Mouse (Mus musculus): ENCODE results near the gene Ptpro. TPM values are rescaled to one million over a fixed set of nuclear protein-coding genes. Genes with fewer than 3 reads are reported as not detected.
"Not testable (repeated sequence)": the region's sequence is repeated elsewhere in the genome, so short reads cannot be mapped to it uniquely, and the experiment has no call there.

Gene Ptpro
- polyA plus RNA-seq, 2 experiments: 0.40 to 0.55 TPM

DNA sequence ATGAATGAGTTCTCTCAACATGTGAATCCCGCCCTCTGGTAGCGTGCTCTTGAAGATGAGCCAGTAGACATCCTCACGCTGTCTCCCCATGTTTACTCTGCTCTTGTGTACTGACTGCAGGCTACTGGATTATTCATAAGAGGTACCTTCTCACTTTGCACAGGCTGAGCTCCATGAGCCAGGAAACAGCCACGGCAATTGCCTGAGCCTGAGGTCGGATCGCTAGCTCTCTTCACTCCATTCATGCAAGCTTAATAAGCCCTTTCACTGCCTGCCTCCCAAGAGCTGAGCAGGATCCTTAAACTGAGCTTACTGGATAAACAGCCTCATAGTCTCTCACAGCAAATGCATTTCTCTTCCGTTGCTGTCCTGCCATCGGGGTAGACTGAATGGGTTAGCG lies 220.0 kb downstream of the Ptpro start:
- 77% methylated on average over 9 of the region's 9 CpGs for WGBS (ENCODE audit: insufficient replicate concordance)

GRCm38 (mm10) chr6:137473433-137473832 lies 221.3 kb downstream of the Ptpro start:
- Histone ChIP-seq H3K4me1 (replicated peaks; ENCODE audit: control insufficient read depth in 2 of 2, insufficient read depth in 2 of 2, low read length in 1 of 2) (no peaks in the 10 kb centered on the region), H3K4me3 (ENCODE audit: insufficient read depth in 1 of 2, low read depth in 2 of 2, low read length in 2 of 2) (no peak overlapping the region), H3K4me2 (ENCODE audit: low read depth) (no peak overlapping the region), H3K27me3 (ENCODE audit: control insufficient read depth, insufficient read depth, low read length) (no peaks in the 10 kb centered on the region), H3K27ac (no peak overlapping the region), H3K36me3 (replicated peaks; ENCODE audit: control insufficient read depth, insufficient read depth, low read depth) (no peaks in the 10 kb centered on the region), H3K9me3 (ENCODE audit: control insufficient read depth, low read length) (no peaks in the 10 kb centered on the region), H3K9ac (replicated peaks) (no peak overlapping the region)
- WGBS (ENCODE audit: insufficient replicate concordance): 44% methylated on average over 1 of the region's 1 CpGs
- no peak for DNase-seq (ENCODE audit: low read depth in 3 of 3, low spot score in 3 of 3)
- no peak for ATAC-seq (ENCODE audit: insufficient read depth)
- TF ChIP-seq CTCF (IDR thresholded peaks at IDR 0.05; ENCODE audit: low read depth): no peak
- TF ChIP-seq EP300 (IDR thresholded peaks at IDR 0.05; ENCODE audit: low read depth): no peak

More for the DNA sequence above, 220.0 kb downstream of the Ptpro start:
- Histone ChIP-seq H3K9me3 (ENCODE audit: control insufficient read depth, low read length) (no peaks in the 10 kb centered on the region), H3K4me3 (ENCODE audit: insufficient read depth in 1 of 2, low read depth in 2 of 2, low read length in 2 of 2) (no peak overlapping the region), H3K36me3 (replicated peaks; ENCODE audit: control insufficient read depth, insufficient read depth, low read depth) (no peaks in the 10 kb centered on the region), H3K4me2 (ENCODE audit: low read depth) (no peak overlapping the region), H3K27ac (no peak overlapping the region), H3K27me3 (ENCODE audit: control insufficient read depth, insufficient read depth, low read length) (no peaks in the 10 kb centered on the region), H3K9ac (replicated peaks) (no peak overlapping the region), H3K4me1 (replicated peaks; ENCODE audit: control insufficient read depth in 2 of 2, insufficient read depth in 2 of 2, low read length in 1 of 2) (no peaks in the 10 kb centered on the region)
- ATAC-seq (ENCODE audit: insufficient read depth): no peak
- TF ChIP-seq CTCF (IDR thresholded peaks at IDR 0.05; ENCODE audit: low read depth) (no peak), EP300 (IDR thresholded peaks at IDR 0.05; ENCODE audit: low read depth) (no peak)
- no peak for DNase-seq (ENCODE audit: low read depth in 3 of 3, low spot score in 3 of 3)

DNA sequence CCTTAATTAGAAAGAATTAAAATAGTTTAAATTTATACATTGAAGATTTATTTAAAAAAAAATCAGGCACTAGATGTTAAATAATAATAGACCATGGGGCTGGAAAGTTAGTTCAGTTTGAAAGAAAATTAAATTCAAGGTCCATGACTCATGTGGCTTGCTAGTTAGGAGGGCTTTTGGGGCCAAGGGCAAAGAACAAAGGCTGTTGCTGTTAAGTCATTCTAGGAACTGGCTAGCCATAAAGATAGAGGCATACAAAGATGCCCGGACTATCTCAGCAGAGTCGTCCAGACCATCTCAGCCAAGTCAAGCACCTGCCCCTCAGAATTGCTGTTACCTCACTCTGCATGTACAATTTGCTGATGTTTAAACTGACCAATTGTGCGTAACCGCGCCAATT lies 223.6 kb downstream of the Ptpro start:
- H3K4me2 ChIP-seq (ENCODE audit: low read depth); ATAC-seq (ENCODE audit: insufficient read depth); H3K27ac ChIP-seq; H3K4me3 ChIP-seq (ENCODE audit: insufficient read depth in 1 of 2, low read depth in 2 of 2, low read length in 2 of 2); H3K4me1 ChIP-seq (replicated peaks; ENCODE audit: control insufficient read depth in 2 of 2, insufficient read depth in 2 of 2, low read length in 1 of 2); H3K9me3 ChIP-seq (ENCODE audit: control insufficient read depth, low read length); H3K36me3 ChIP-seq (replicated peaks; ENCODE audit: control insufficient read depth, insufficient read depth, low read depth); H3K9ac ChIP-seq (replicated peaks); DNase-seq (ENCODE audit: low read depth in 3 of 3, low spot score in 3 of 3); H3K27me3 ChIP-seq (ENCODE audit: control insufficient read depth, insufficient read depth, low read length): not testable (repeated sequence)
- WGBS (ENCODE audit: insufficient replicate concordance): 78% methylated on average over 5 of the region's 5 CpGs

DNA sequence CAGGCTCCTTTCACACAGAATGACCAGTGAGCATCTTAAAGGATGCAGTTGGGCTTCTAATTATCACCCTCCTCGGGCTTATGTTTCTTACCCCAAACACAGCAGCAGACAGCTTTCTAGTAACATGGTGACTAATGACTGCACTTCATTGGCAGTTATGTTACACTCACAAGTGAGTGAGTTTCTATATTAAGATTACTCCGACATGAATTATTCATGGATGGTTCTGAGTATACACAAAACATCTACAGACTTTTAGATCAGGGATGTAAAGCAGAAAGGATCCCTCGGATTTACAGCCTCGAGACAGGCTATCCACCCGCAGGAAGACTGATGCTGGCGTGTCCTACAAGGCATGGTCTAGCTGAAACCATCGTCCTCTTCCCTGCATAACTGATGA lies 230.8 kb downstream of the Ptpro start:
- 72% methylated on average over 7 of the region's 7 CpGs for WGBS (ENCODE audit: insufficient replicate concordance)
- no peak for DNase-seq (ENCODE audit: low read depth in 3 of 3, low spot score in 3 of 3)

GRCm38 (mm10) chr6:137487443-137487842 lies 235.3 kb downstream of the Ptpro start:
- H3K27me3 ChIP-seq (ENCODE audit: control insufficient read depth, insufficient read depth, low read length): no peaks in the 10 kb centered on the region
- ATAC-seq (ENCODE audit: insufficient read depth) (no peak), DNase-seq (ENCODE audit: low read depth in 3 of 3, low spot score in 3 of 3) (no peak)
- 66% methylated on average over 6 of the region's 6 CpGs for WGBS (ENCODE audit: insufficient replicate concordance)
- H3K4me3 ChIP-seq (ENCODE audit: insufficient read depth in 1 of 2, low read depth in 2 of 2, low read length in 2 of 2): no peak overlapping the region
- no peak overlapping the region for H3K4me2 ChIP-seq (ENCODE audit: low read depth)
- H3K9me3 ChIP-seq (ENCODE audit: control insufficient read depth, low read length): no peaks in the 10 kb centered on the region
- H3K9ac ChIP-seq (replicated peaks): no peak overlapping the region
- TF ChIP-seq EP300 (IDR thresholded peaks at IDR 0.05; ENCODE audit: low read depth) (no peak), CTCF (IDR thresholded peaks at IDR 0.05; ENCODE audit: low read depth) (no peak)
- no peaks in the 10 kb centered on the region for H3K4me1 ChIP-seq (replicated peaks; ENCODE audit: control insufficient read depth in 2 of 2, insufficient read depth in 2 of 2, low read length in 1 of 2)
- H3K27ac ChIP-seq: no peak overlapping the region
- no peaks in the 10 kb centered on the region for H3K36me3 ChIP-seq (replicated peaks; ENCODE audit: control insufficient read depth, insufficient read depth, low read depth)

More for the DNA sequence above, 230.8 kb downstream of the Ptpro start:
- no peaks in the 10 kb centered on the region for H3K4me1 ChIP-seq (replicated peaks; ENCODE audit: control insufficient read depth in 2 of 2, insufficient read depth in 2 of 2, low read length in 1 of 2)
- H3K36me3 ChIP-seq (replicated peaks; ENCODE audit: control insufficient read depth, insufficient read depth, low read depth): no peaks in the 10 kb centered on the region
- H3K4me2 ChIP-seq (ENCODE audit: low read depth): no peak overlapping the region
- no peak overlapping the region for H3K27ac ChIP-seq
- no peak for ATAC-seq (ENCODE audit: insufficient read depth)
- no peak overlapping the region for H3K4me3 ChIP-seq (ENCODE audit: insufficient read depth in 1 of 2, low read depth in 2 of 2, low read length in 2 of 2)
- no peaks in the 10 kb centered on the region for H3K27me3 ChIP-seq (ENCODE audit: control insufficient read depth, insufficient read depth, low read length)
- no peak overlapping the region for H3K9ac ChIP-seq (replicated peaks)
- H3K9me3 ChIP-seq (ENCODE audit: control insufficient read depth, low read length): no peaks in the 10 kb centered on the region
- TF ChIP-seq CTCF (IDR thresholded peaks at IDR 0.05; ENCODE audit: low read depth): no peak
- TF ChIP-seq EP300 (IDR thresholded peaks at IDR 0.05; ENCODE audit: low read depth): no peak

Measured in liver, embryonic 14.5 days (tissue).